Mouse (Mus musculus): ENCODE results near the gene Fat3. TPM values are rescaled to one million over a fixed set of nuclear protein-coding genes. Genes with fewer than 3 reads are reported as not detected.

Gene Fat3
- polyA plus RNA-seq, 1 experiment from 2014 or later, result 7.0 TPM

- Histone ChIP-seq H3K4me1 (peaks cover 30% of the 10 kb centered on the region), H3K27ac (replicated peaks) (no peak overlapping the region), H3K9me3 (replicated peaks) (no peaks in the 10 kb centered on the region), H3K4me3 (no peak overlapping the region), H3K27me3 (ENCODE audit: low read depth, poor library complexity, severe bottlenecking) (no peaks in the 10 kb centered on the region), H3K36me3 (no peaks in the 10 kb centered on the region)
- DNase-seq (ENCODE audit: low spot score), result no peak
- WGBS, result 84% methylated on average over 8 of the region's 8 CpGs
Observed at GRCm38 (mm10) chr9:16342577-16342976, 158.5 kb downstream of the Fat3 start.

GRCm38 (mm10) chr9:16330290-16330984 lies 170.6 kb downstream of the Fat3 start:
- no peak for DNase-seq (ENCODE audit: low spot score)
- H3K4me1 ChIP-seq, result no peaks in the 10 kb centered on the region
- H3K27me3 ChIP-seq (ENCODE audit: low read depth, poor library complexity, severe bottlenecking), result no peaks in the 10 kb centered on the region
- H3K9me3 ChIP-seq (replicated peaks), result no peaks in the 10 kb centered on the region
- H3K36me3 ChIP-seq, result peaks cover 6% of the 10 kb centered on the region; the same call in 1 of the 2 replicates
- H3K4me3 ChIP-seq, result no peak overlapping the region
- no peak overlapping the region for H3K27ac ChIP-seq (replicated peaks)
- 72% methylated on average over 3 of the region's 3 CpGs for WGBS

- Histone ChIP-seq H3K36me3 (peaks cover 11% of the 10 kb centered on the region; the same call in 1 of the 2 replicates), H3K9me3 (replicated peaks) (no peaks in the 10 kb centered on the region), H3K27ac (replicated peaks) (no peak overlapping the region), H3K4me1 (no peaks in the 10 kb centered on the region), H3K27me3 (ENCODE audit: low read depth, poor library complexity, severe bottlenecking) (no peaks in the 10 kb centered on the region), H3K4me3 (no peak overlapping the region)
- no peak for DNase-seq (ENCODE audit: low spot score)
- WGBS, result 70% methylated on average over 1 of the region's 1 CpGs
Observed at GRCm38 (mm10) chr9:16318957-16319356, 182.1 kb downstream of the Fat3 start.

GRCm38 (mm10) chr9:16312599-16313197 lies 188.4 kb downstream of the Fat3 start:
- 87% methylated on average over 4 of the region's 4 CpGs for WGBS
- no peak overlapping the region for H3K4me3 ChIP-seq
- peaks cover 22% of the 10 kb centered on the region for H3K4me1 ChIP-seq
- H3K27me3 ChIP-seq (ENCODE audit: low read depth, poor library complexity, severe bottlenecking), result no peaks in the 10 kb centered on the region
- no peak overlapping the region for H3K27ac ChIP-seq (replicated peaks)
- DNase-seq (ENCODE audit: low spot score), result no peak
- peaks cover 11% of the 10 kb centered on the region; the same call in 1 of the 2 replicates for H3K36me3 ChIP-seq
- H3K9me3 ChIP-seq (replicated peaks), result no peaks in the 10 kb centered on the region

GRCm38 (mm10) chr9:16310855-16311848 lies 189.9 kb downstream of the Fat3 start:
- Histone ChIP-seq H3K36me3 (no peaks in the 10 kb centered on the region), H3K27me3 (ENCODE audit: low read depth, poor library complexity, severe bottlenecking) (no peaks in the 10 kb centered on the region), H3K27ac (replicated peaks) (0 out of 2 replicates have a peak overlapping the region, but pooled peaks have one; percentile 17), H3K4me3 (no peak overlapping the region), H3K4me1 (peaks cover 22% of the 10 kb centered on the region), H3K9me3 (replicated peaks) (no peaks in the 10 kb centered on the region)
- WGBS, result 77% methylated on average over 5 of the region's 5 CpGs
- no peak for DNase-seq (ENCODE audit: low spot score)

- no peak overlapping the region for H3K27ac ChIP-seq (replicated peaks)
- no peak for DNase-seq (ENCODE audit: low spot score)
- 88% methylated on average over 4 of the region's 4 CpGs for WGBS
- no peaks in the 10 kb centered on the region for H3K9me3 ChIP-seq (replicated peaks)
- H3K4me1 ChIP-seq, result peaks cover 22% of the 10 kb centered on the region
- no peaks in the 10 kb centered on the region for H3K27me3 ChIP-seq (ENCODE audit: low read depth, poor library complexity, severe bottlenecking)
- no peak overlapping the region for H3K4me3 ChIP-seq
- no peaks in the 10 kb centered on the region for H3K36me3 ChIP-seq
Observed at GRCm38 (mm10) chr9:16310305-16310704, 190.8 kb downstream of the Fat3 start.

GRCm38 (mm10) chr9:16307789-16308188 lies 193.3 kb downstream of the Fat3 start:
- H3K4me3 ChIP-seq, result no peak overlapping the region
- H3K27ac ChIP-seq (replicated peaks), result no peak overlapping the region
- 98% methylated on average over 1 of the region's 1 CpGs for WGBS
- DNase-seq (ENCODE audit: low spot score), result no peak
- no peaks in the 10 kb centered on the region for H3K9me3 ChIP-seq (replicated peaks)
- H3K4me1 ChIP-seq, result peaks cover 22% of the 10 kb centered on the region
- H3K27me3 ChIP-seq (ENCODE audit: low read depth, poor library complexity, severe bottlenecking), result no peaks in the 10 kb centered on the region
- H3K36me3 ChIP-seq, result no peaks in the 10 kb centered on the region

- DNase-seq (ENCODE audit: low spot score), result no peak
Observed at GRCm38 (mm10) chr9:16306222-16306621, 194.9 kb downstream of the Fat3 start.

GRCm38 (mm10) chr9:16305396-16306086 lies 195.5 kb downstream of the Fat3 start:
- WGBS, result 89% methylated on average over 2 of the region's 2 CpGs
- Histone ChIP-seq H3K9me3 (replicated peaks) (no peaks in the 10 kb centered on the region), H3K36me3 (no peaks in the 10 kb centered on the region), H3K4me3 (no peak overlapping the region), H3K27me3 (ENCODE audit: low read depth, poor library complexity, severe bottlenecking) (no peaks in the 10 kb centered on the region), H3K4me1 (peaks cover 4% of the 10 kb centered on the region; the same call in 1 of the 2 replicates), H3K27ac (replicated peaks) (no peak overlapping the region)
- no peak for DNase-seq (ENCODE audit: low spot score)

More at GRCm38 (mm10) chr9:16306222-16306621, 194.9 kb downstream of the Fat3 start:
- Histone ChIP-seq H3K4me3 (no peak overlapping the region), H3K4me1 (peaks cover 10% of the 10 kb centered on the region), H3K36me3 (no peaks in the 10 kb centered on the region), H3K27me3 (ENCODE audit: low read depth, poor library complexity, severe bottlenecking) (no peaks in the 10 kb centered on the region), H3K9me3 (replicated peaks) (no peaks in the 10 kb centered on the region), H3K27ac (replicated peaks) (no peak overlapping the region)

GRCm38 (mm10) chr9:16304949-16305348 lies 196.1 kb downstream of the Fat3 start:
- H3K27me3 ChIP-seq (ENCODE audit: low read depth, poor library complexity, severe bottlenecking), result no peaks in the 10 kb centered on the region
- no peak for DNase-seq (ENCODE audit: low spot score)
- H3K4me1 ChIP-seq, result no peaks in the 10 kb centered on the region; the same call in 1 of the 2 replicates
- H3K27ac ChIP-seq (replicated peaks), result no peak overlapping the region
- H3K4me3 ChIP-seq, result no peak overlapping the region
- 84% methylated on average over 2 of the region's 2 CpGs for WGBS
- H3K36me3 ChIP-seq, result no peaks in the 10 kb centered on the region
- no peaks in the 10 kb centered on the region for H3K9me3 ChIP-seq (replicated peaks)

GRCm38 (mm10) chr9:16302484-16302883 lies 198.6 kb downstream of the Fat3 start:
- Histone ChIP-seq H3K36me3 (no peaks in the 10 kb centered on the region), H3K27me3 (ENCODE audit: low read depth, poor library complexity, severe bottlenecking) (no peaks in the 10 kb centered on the region), H3K4me3 (no peak overlapping the region), H3K27ac (replicated peaks) (no peak overlapping the region), H3K4me1 (no peaks in the 10 kb centered on the region; the same call in 1 of the 2 replicates), H3K9me3 (replicated peaks) (no peaks in the 10 kb centered on the region)
- 83% methylated on average over 3 of the region's 3 CpGs for WGBS
- DNase-seq (ENCODE audit: low spot score), result no peak

GRCm38 (mm10) chr9:16297935-16298334 lies 203.2 kb downstream of the Fat3 start:
- Histone ChIP-seq H3K27ac (replicated peaks) (no peak overlapping the region), H3K4me1 (peaks cover 8% of the 10 kb centered on the region), H3K9me3 (replicated peaks) (no peaks in the 10 kb centered on the region), H3K4me3 (no peak overlapping the region), H3K27me3 (ENCODE audit: low read depth, poor library complexity, severe bottlenecking) (no peaks in the 10 kb centered on the region), H3K36me3 (no peaks in the 10 kb centered on the region)
- DNase-seq (ENCODE audit: low spot score), result no peak
- WGBS, result 86% methylated on average over 3 of the region's 3 CpGs
